Mouse (Mus musculus) neutrophil, adult 65 days (primary cell): ENCODE measurements around the gene Ccnt2. TPM values are rescaled to one million over a fixed set of nuclear protein-coding genes. Genes with fewer than 3 reads are reported as not detected.

Source experiments
- total RNA-seq: library from RNA; stranded (reverse); gene quantifications from 2 replicates; pipeline ENCODE4 v1.2.4, GENCODE M21; 2023

Gene Ccnt2
- total RNA-seq: 44.7 and 64.7 TPM in 2 replicates

GRCm38 (mm10) chr1:127773803-127774500 is at the start of gene Ccnt2:
Ccnt2 (plus strand) TSS chr1:127774164.

DNA sequence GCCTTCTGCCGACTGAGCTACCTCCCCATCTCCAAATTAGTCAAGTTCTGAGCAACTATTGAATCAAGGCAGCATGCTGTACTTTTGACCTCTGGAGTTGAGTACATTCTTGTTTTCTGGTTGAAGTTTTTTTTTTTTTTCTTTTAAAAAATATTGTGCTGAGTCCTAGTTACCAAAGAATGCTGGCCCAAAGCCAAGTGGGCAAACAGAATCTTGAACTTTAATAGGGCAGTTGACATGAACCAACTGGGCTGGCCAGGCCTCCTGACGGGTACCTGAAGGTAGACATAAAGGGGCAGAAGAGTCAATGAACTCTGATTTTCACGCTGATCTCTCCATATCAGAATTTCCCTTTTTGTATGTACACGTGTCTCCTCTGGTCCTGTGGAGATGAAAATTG is 44.9 kb upstream of the Ccnt2 start, which contains the start of gene Acmsd:
Gene Acmsd (plus strand): TSS at position 318 of the 400 bp plus-strand sequence.

DNA sequence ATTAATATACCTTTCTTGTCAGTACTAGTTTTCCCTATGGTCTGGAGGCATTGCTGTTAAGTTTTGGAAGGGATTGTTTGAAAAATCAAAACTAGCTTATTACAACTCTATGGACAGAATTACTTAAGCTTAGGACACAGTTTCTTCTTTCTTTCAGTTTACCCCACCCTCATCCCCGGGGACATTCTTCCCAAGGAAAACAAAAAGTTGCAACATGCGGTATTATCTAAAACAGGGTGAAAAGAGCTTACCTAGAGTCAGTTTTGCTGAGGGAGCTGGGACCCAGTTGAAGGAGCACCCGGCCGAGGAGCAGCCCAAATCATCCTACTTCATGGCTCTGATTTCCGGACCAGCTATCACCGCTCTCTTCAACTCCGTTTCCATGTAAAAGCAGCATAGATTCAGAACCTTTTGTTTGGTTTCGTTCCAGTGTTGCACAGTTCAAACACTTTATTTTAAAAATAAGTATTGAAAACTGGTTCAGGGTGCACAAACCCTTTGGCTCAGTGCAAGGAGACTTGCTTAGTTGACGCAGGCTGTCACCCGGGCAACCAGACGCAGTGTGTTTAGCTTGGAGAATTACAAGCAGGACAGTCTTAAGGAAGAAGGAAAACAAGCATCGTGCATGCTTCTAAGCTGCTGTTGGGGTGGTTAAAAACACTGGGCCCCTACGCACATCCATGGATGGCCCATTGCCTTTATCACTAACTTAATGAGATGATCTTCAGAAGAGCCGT is 80.7 kb downstream of the Ccnt2 start, which contains the start of gene Map3k19:
Gene Map3k19 (minus strand): TSS at position 546 of the 737 bp plus-strand sequence.

Other genes with a start within 250 kb of the Ccnt2 start
- 0.18 and 0.82 TPM in 2 replicates for gene Tmem163, start 94.6 kb upstream of the Ccnt2 start, total RNA-seq
- gene Acmsd, start 44.8 kb upstream of the Ccnt2 start, total RNA-seq: not detected in 2 replicates
- gene Map3k19, start 80.9 kb downstream of the Ccnt2 start, total RNA-seq: 0.14 TPM in 1 of 2 replicates, not detected in the other
- gene Rab3gap1, start 94.6 kb downstream of the Ccnt2 start, total RNA-seq: 18.6 and 23.0 TPM in 2 replicates